Mouse (Mus musculus): Measurements from ENCODE around the gene Parl. TPM values are rescaled to one million over a fixed set of nuclear protein-coding genes. Genes with fewer than 3 reads are reported as not detected.
A peak's percentile ranks its signal among the peaks of the same experiment; 100 is the strongest.

Parl gene
- total and polyA plus RNA-seq, 3 experiments = 79.2 to 241 (median 126) TPM

GRCm38 (mm10) chr16:20279395-20279794 lies 22.8 kb downstream of the Parl start:
- H3K4me1 ChIP-seq (ENCODE audit: control insufficient read depth in 1 of 2, insufficient read depth in 2 of 2, low read length in 2 of 2) = no peaks in the 10 kb centered on the region
- H3K9me3 ChIP-seq (replicated peaks; ENCODE audit: insufficient read depth, low read length) = no peaks in the 10 kb centered on the region
- no peak for DNase-seq (ENCODE audit: low read depth, low spot score)
- H3K27me3 ChIP-seq (ENCODE audit: control insufficient read depth in 1 of 2, insufficient read depth in 2 of 2, low read length in 2 of 2) = no peaks in the 10 kb centered on the region
- TF ChIP-seq CTCF (IDR thresholded peaks at IDR 0.05 in 2 of 3, conservative IDR thresholded peaks at IDR 0.05 in 1 of 3; ENCODE audit: control insufficient read depth in 1 of 3, insufficient read depth in 1 of 3, low read depth in 2 of 3, low read length in 3 of 3, poor library complexity in 1 of 3, severe bottlenecking in 1 of 3) (no peak), UBTF (IDR thresholded peaks at IDR 0.05; ENCODE audit: borderline replicate concordance, insufficient read depth, low read depth, low read length) (no peak), MAX (IDR thresholded peaks at IDR 0.05; ENCODE audit: low read length) (no peak), ZKSCAN1 (IDR thresholded peaks at IDR 0.05; ENCODE audit: low read depth, low read length) (no peak)
- H3K4me3 ChIP-seq (ENCODE audit: control insufficient read depth in 1 of 2, insufficient read depth in 1 of 2, low read depth in 2 of 2, low read length in 2 of 2) = no peak overlapping the region
- no peak overlapping the region for H3K9ac ChIP-seq (ENCODE audit: control insufficient read depth, low read depth, low read length, poor library complexity, severe bottlenecking)
- no peak overlapping the region for H3K27ac ChIP-seq (ENCODE audit: control insufficient read depth, low read depth, low read length)
- H3K79me2 ChIP-seq (ENCODE audit: control insufficient read depth, insufficient read depth, low read length, poor library complexity) = no peaks in the 10 kb centered on the region
- peaks cover 0 to 11% of the 10 kb centered on the region in 2 experiments; a peak in 2 of 4 replicates for H3K36me3 ChIP-seq (ENCODE audit: control insufficient read depth in 1 of 2, insufficient read depth in 2 of 2, low read length in 2 of 2)

- Histone ChIP-seq H3K4me3 (ENCODE audit: control insufficient read depth in 1 of 2, insufficient read depth in 1 of 2, low read depth in 2 of 2, low read length in 2 of 2) (peak overlapping the region in 1 of 2 experiments; percentile 39; a peak in 2 of 4 replicates), H3K27ac (ENCODE audit: control insufficient read depth, low read depth, low read length) (no peak overlapping the region), H3K4me1 (ENCODE audit: control insufficient read depth in 1 of 2, insufficient read depth in 2 of 2, low read length in 2 of 2) (peaks cover 0 to 3% of the 10 kb centered on the region in 2 experiments; a peak in 1 of 4 replicates), H3K27me3 (ENCODE audit: control insufficient read depth in 1 of 2, insufficient read depth in 2 of 2, low read length in 2 of 2) (no peaks in the 10 kb centered on the region; a peak in 1 of 4 replicates), H3K9ac (ENCODE audit: control insufficient read depth, low read depth, low read length, poor library complexity, severe bottlenecking) (peak overlapping the region; percentile 28; the same call in 1 of the 2 replicates), H3K36me3 (ENCODE audit: control insufficient read depth in 1 of 2, insufficient read depth in 2 of 2, low read length in 2 of 2) (peaks cover 0 to 5% of the 10 kb centered on the region in 2 experiments; a peak in 2 of 4 replicates), H3K79me2 (ENCODE audit: control insufficient read depth, insufficient read depth, low read length, poor library complexity) (no peaks in the 10 kb centered on the region), H3K9me3 (replicated peaks; ENCODE audit: insufficient read depth, low read length) (no peaks in the 10 kb centered on the region)
- 0 out of 2 replicates have a peak, but pooled peaks have one; percentile 23 for TF ChIP-seq SIN3A (IDR thresholded peaks at IDR 0.05; ENCODE audit: low read length)
- no peak for TF ChIP-seq USF1 (IDR thresholded peaks at IDR 0.05; ENCODE audit: low read depth, low read length)
- TF ChIP-seq USF2 (IDR thresholded peaks at IDR 0.05; ENCODE audit: borderline replicate concordance in 1 of 2, insufficient read depth in 1 of 2, low read depth in 1 of 2, low read length in 2 of 2) = no peak
- no peak for TF ChIP-seq BHLHE40 (IDR thresholded peaks at IDR 0.05; ENCODE audit: borderline replicate concordance, low read depth, low read length)
- 0 out of 2 replicates have a peak, but pooled peaks have one; percentile 44 for TF ChIP-seq MAX (IDR thresholded peaks at IDR 0.05; ENCODE audit: low read length)
- peak; percentile 64; the same call in 1 of the 2 replicates for TF ChIP-seq GATA1 (IDR thresholded peaks at IDR 0.05; ENCODE audit: low read depth, low read length)
- peak; percentile 58 for TF ChIP-seq MXI1 (IDR thresholded peaks at IDR 0.05; ENCODE audit: low read depth, low read length)
- TF ChIP-seq MYC (IDR thresholded peaks at IDR 0.05; ENCODE audit: low read depth, low read length) = 0 out of 2 replicates have a peak, but pooled peaks have one; percentile 35
- peak; percentile 9 to 11; a peak in 1 of 4 replicates for TF ChIP-seq EP300 (IDR thresholded peaks at IDR 0.05; ENCODE audit: low read depth in 1 of 2, low read length in 2 of 2)
- DNase-seq (ENCODE audit: low read depth, low spot score) = no peak
Observed at GRCm38 (mm10) chr16:20272994-20273393, 29.2 kb downstream of the Parl start.

- Histone ChIP-seq H3K27ac (ENCODE audit: control insufficient read depth, low read depth, low read length) (no peak overlapping the region), H3K36me3 (ENCODE audit: control insufficient read depth in 1 of 2, insufficient read depth in 2 of 2, low read length in 2 of 2) (peaks cover 0 to 5% of the 10 kb centered on the region in 2 experiments; a peak in 2 of 4 replicates), H3K4me1 (ENCODE audit: control insufficient read depth in 1 of 2, insufficient read depth in 2 of 2, low read length in 2 of 2) (peaks cover 0 to 3% of the 10 kb centered on the region in 2 experiments; a peak in 1 of 4 replicates), H3K27me3 (ENCODE audit: control insufficient read depth in 1 of 2, insufficient read depth in 2 of 2, low read length in 2 of 2) (no peaks in the 10 kb centered on the region; a peak in 1 of 4 replicates), H3K79me2 (ENCODE audit: control insufficient read depth, insufficient read depth, low read length, poor library complexity) (no peaks in the 10 kb centered on the region), H3K4me3 (ENCODE audit: control insufficient read depth in 1 of 2, insufficient read depth in 1 of 2, low read depth in 2 of 2, low read length in 2 of 2) (no peak overlapping the region), H3K9me3 (replicated peaks; ENCODE audit: insufficient read depth, low read length) (no peaks in the 10 kb centered on the region), H3K9ac (ENCODE audit: control insufficient read depth, low read depth, low read length, poor library complexity, severe bottlenecking) (no peak overlapping the region)
- TF ChIP-seq NRF1 (IDR thresholded peaks at IDR 0.05; ENCODE audit: insufficient read depth, low read depth, low read length, poor library complexity, severe bottlenecking) (no peak), TBP (IDR thresholded peaks at IDR 0.05; ENCODE audit: low read depth, low read length) (no peak), ZKSCAN1 (IDR thresholded peaks at IDR 0.05; ENCODE audit: low read depth, low read length) (no peak), E2F4 (IDR thresholded peaks at IDR 0.05; ENCODE audit: borderline replicate concordance, low read depth, low read length) (no peak), RCOR1 (IDR thresholded peaks at IDR 0.05; ENCODE audit: low read depth, low read length) (no peak), SIN3A (IDR thresholded peaks at IDR 0.05; ENCODE audit: low read length) (no peak), UBTF (IDR thresholded peaks at IDR 0.05; ENCODE audit: borderline replicate concordance, insufficient read depth, low read depth, low read length) (no peak), ZC3H11A (IDR thresholded peaks at IDR 0.05; ENCODE audit: low read depth, low read length) (no peak), MAZ (IDR thresholded peaks at IDR 0.05; ENCODE audit: low read depth, low read length) (no peak), POLR2A (IDR thresholded peaks at IDR 0.05; ENCODE audit: control insufficient read depth in 1 of 2, insufficient read depth in 1 of 2, low read depth in 1 of 2, low read length in 2 of 2, poor library complexity in 1 of 2) (no peak), MXI1 (IDR thresholded peaks at IDR 0.05; ENCODE audit: low read depth, low read length) (no peak), ZNF384 (IDR thresholded peaks at IDR 0.05; ENCODE audit: low read depth, low read length) (no peak), ELF1 (IDR thresholded peaks at IDR 0.05; ENCODE audit: low read depth, low read length) (no peak), NELFE (IDR thresholded peaks at IDR 0.05; ENCODE audit: low read depth, low read length) (no peak), CHD1 (IDR thresholded peaks at IDR 0.05; ENCODE audit: low read depth, low read length) (no peak), SMC3 (IDR thresholded peaks at IDR 0.05; ENCODE audit: low read depth, low read length) (no peak), MYB (IDR thresholded peaks at IDR 0.05; ENCODE audit: low read depth, low read length) (no peak)
- peak; percentile 58 for DNase-seq (ENCODE audit: low read depth, low spot score)
Observed at GRCm38 (mm10) chr16:20271339-20271738, 30.8 kb downstream of the Parl start.

All from MEL (cell line).